Mouse (Mus musculus) erythroblast, embryonic 14.5 days (primary cell): ENCODE measurements around the gene Nasp.

Experiments
- GATA1 ChIP-seq: IDR thresholded peaks from 2 replicates; pipeline ENCODE4 v1.6.1; 2012; ENCODE audit warnings: low read length, inconsistent platforms, mixed read lengths
- TAL1 ChIP-seq: IDR thresholded peaks from 3 replicates; pipeline ENCODE4 v1.6.1; 2012; ENCODE audit warnings: low read length, inconsistent platforms, mixed read lengths

DNA sequence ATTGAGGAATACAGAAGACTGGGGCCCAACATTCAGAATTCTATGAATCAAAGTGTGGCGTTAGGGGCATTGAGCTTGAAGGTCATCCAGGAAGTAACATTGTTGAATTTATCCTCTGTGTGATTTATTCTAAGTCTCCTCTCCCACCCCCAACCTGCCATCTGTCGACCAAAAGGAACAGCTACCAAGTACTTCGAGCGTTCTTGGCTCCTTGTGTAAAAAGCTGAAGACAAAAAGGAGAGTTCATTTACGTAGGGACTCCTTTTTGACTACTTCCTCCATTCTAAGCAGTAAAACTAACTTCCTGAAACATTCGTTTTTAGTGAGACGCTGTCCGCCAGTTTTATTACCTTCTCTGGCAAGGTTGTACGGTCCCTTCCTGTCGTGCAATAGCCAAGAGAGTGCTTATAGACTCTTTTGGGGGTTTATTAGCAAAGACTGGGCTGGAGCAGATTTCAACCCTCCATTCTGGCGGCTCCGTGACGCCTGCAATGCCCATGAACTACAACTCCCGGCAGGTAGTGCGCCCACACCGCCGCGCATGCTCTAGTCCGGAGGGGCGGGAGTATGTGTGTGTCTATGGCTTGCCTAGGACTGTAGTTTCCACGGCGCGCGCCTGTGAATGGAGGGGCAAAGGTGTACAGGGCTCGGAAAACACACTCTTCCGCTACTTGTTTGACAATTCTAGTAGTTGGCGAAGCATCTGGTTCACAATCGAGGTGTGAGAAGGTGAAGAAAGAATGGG, 71.0 kb downstream of the Nasp start:
- TF ChIP-seq GATA1, result no peak
- no peak for TF ChIP-seq TAL1
